Mouse (Mus musculus) heart, embryonic 13.5 days (tissue): ENCODE measurements around the gene Csnk1e. TPM values are rescaled to one million over a fixed set of nuclear protein-coding genes. Genes with fewer than 3 reads are reported as not detected.

Source experiments
- ATAC-seq: fragments of 200-750 bp; cut with Nextera tagmentation; 2 replicates; pipeline ENCODE4 v1.8.0; 2017; ENCODE audit warnings: moderate TSS enrichment; ENCODE audit not compliant: insufficient number of reproducible peaks, low FRiP score, low TSS enrichment; ENCODE audit errors: extremely low read depth
- H3K27ac ChIP-seq: fragments of 300-500 bp; sonication (generic); replicated peaks from 2 replicates; pipeline ENCODE4 v1.5.1; 2015; ENCODE audit warnings: moderate library complexity, mild to moderate bottlenecking, inconsistent platforms
- H3K27me3 ChIP-seq: fragments of 300-500 bp; sonication (generic); replicated peaks from 2 replicates; pipeline ENCODE4 v1.6.1; 2015; ENCODE audit warnings: mild to moderate bottlenecking, inconsistent platforms
- H3K36me3 ChIP-seq: fragments of 300-500 bp; sonication (generic); 2 replicates; pipeline ENCODE4 v1.6.1; 2015; ENCODE audit warnings: mild to moderate bottlenecking, inconsistent platforms
- H3K4me1 ChIP-seq: fragments of 300-500 bp; sonication (generic); 2 replicates; pipeline ENCODE4 v1.6.1; 2015; ENCODE audit warnings: inconsistent platforms
- H3K4me2 ChIP-seq: fragments of 300-500 bp; sonication (generic); 2 replicates; pipeline ENCODE4 v1.6.1; 2015; ENCODE audit warnings: inconsistent platforms, mild to moderate bottlenecking, moderate library complexity
- H3K4me3 ChIP-seq: fragments of 300-500 bp; sonication (generic); 2 replicates; pipeline ENCODE4 v1.5.1; 2015; ENCODE audit warnings: moderate library complexity, mild to moderate bottlenecking, inconsistent platforms
- H3K9ac ChIP-seq: fragments of 300-500 bp; sonication (generic); 2 replicates; pipeline ENCODE4 v1.6.1; 2015; ENCODE audit warnings: inconsistent platforms, mild to moderate bottlenecking, moderate library complexity
- H3K9me3 ChIP-seq: fragments of 300-500 bp; sonication (generic); 2 replicates; pipeline ENCODE4 v1.6.1; 2016; ENCODE audit warnings: inconsistent platforms
- WGBS: fragments of 180-500 bp; shearing (Covaris S2); methylation state at CpG from one replicate; pipeline ENCODE4 v1.1.7; 2015; ENCODE audit warnings: mixed read lengths; 5-methylcytosine and 5-hydroxymethylcytosine counted together
- polyA plus RNA-seq: library from polyadenylated mRNA; unstranded; fragments of >200 nt; fragmentation: Nextera tagmentation; extraction: Ambion mirVana; gene quantifications from 2 replicates; pipeline ENCODE4 v1.2.1, GENCODE M21; 2015

Gene Csnk1e
- polyA plus RNA-seq, 1 experiment from 2014 or later = 64.8 TPM

DNA sequence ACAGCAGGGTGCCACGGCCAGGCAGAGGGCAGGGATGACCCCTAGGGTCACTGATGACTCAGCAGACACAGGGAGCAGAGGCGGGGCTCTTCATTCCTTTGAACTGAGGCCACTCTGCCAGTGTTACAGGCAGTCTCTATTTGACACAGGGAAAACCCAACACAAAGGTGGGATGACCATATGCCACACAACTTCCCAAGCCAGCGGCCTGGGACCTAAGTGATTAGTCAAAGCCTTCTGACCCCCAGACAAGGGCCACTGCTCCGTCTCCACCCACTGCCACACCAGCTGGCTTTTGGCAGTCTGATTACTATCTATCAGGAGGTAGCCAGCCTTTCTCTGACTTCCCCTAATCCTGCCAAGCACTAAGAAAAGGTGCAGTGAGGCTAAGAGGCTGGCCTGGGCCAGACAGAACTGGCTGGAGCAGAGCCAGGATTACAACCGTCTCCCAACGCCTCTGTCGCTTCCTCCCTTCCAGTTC is 20.1 kb downstream of the Csnk1e start:
- no peak for ATAC-seq
- Histone ChIP-seq H3K36me3 (peaks cover 72% of the 10 kb centered on the region), H3K4me2 (peak overlapping the region; percentile 36), H3K27ac (peak overlapping the region; percentile 96), H3K4me1 (peaks cover 98% of the 10 kb centered on the region), H3K4me3 (no peak overlapping the region), H3K27me3 (no peaks in the 10 kb centered on the region), H3K9me3 (no peaks in the 10 kb centered on the region), H3K9ac (peak overlapping the region; percentile 70)
- WGBS = 17% methylated on average over 7 of the region's 7 CpGs

DNA sequence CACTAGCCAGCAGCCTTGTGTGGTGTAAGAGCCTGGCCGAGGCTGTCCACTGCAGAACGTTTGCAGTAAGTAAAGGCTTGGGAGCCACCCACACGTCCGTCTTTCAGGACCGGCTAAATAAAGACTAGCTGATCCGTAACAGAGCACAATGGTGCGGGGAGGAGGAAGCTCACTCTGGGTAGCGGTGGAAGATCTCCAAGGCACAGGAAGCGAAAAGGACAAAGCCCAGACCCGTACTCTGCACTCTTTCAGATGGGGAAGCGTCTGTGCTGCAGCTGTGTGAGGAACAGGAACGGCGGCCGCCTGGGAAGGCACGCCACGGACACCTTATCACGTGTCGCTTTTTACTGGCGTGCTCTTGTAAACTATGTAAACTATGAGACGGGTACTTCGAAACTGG is 22.5 kb downstream of the Csnk1e start:
- no peaks in the 10 kb centered on the region for H3K27me3 ChIP-seq
- H3K9ac ChIP-seq = peak overlapping the region; percentile 72
- ATAC-seq = peak; percentile 20; the same call in 1 of the 2 replicates
- H3K4me2 ChIP-seq = peak overlapping the region; percentile 60
- peaks cover 86% of the 10 kb centered on the region for H3K4me1 ChIP-seq
- 10% methylated on average over 21 of the region's 21 CpGs for WGBS
- H3K9me3 ChIP-seq = no peaks in the 10 kb centered on the region
- peak overlapping the region; percentile 96 for H3K27ac ChIP-seq
- peak overlapping the region; percentile 31 for H3K4me3 ChIP-seq
- H3K36me3 ChIP-seq = peaks cover 87% of the 10 kb centered on the region

DNA sequence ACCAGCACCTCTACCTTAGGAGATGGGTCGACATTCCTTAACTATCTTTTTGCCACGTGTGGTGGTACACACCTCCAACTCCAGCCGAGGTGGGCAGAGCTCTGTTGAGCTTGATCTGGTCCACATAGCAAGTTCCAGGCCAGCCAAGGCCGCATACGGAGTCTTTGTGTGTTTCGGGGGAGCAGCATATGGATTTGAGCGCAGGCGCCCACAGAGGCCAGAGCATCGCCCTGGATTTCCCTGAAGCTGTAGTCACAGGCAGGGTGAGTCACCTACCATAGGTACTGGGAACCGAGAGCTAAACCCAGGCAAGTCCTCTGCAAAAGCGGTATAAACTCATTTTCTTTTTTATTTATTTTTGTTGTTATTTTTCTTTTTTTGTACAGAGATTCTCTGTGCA is 23.0 kb downstream of the Csnk1e start:
- WGBS = 69% methylated on average over 11 of the region's 11 CpGs
- peaks cover 86% of the 10 kb centered on the region for H3K4me1 ChIP-seq
- peak overlapping the region; percentile 31 for H3K4me3 ChIP-seq
- H3K27ac ChIP-seq = peak overlapping the region; percentile 96
- H3K9ac ChIP-seq = peak overlapping the region; percentile 72
- peaks cover 87% of the 10 kb centered on the region for H3K36me3 ChIP-seq
- no peaks in the 10 kb centered on the region for H3K9me3 ChIP-seq
- H3K27me3 ChIP-seq = no peaks in the 10 kb centered on the region
- no peak; the same call in 1 of the 2 replicates for ATAC-seq
- H3K4me2 ChIP-seq = peak overlapping the region; percentile 60

DNA sequence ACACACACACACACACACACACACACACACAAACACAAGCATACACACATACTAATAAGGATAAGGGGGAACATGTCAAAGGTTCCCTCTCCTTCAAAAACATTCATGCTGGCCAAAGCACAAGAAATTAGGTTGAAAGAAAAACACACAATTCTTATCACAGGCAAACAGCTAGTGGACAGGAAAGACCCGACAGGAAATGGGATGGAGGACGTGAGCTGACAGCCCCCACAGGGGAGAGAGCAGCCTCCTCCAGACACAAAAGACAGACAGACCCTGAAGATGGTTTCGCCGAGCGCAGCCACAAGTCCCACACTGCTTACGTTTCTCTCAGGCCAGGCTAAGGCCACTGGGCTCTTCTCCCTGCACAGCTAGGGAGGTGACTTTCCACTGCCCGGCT is 23.4 kb downstream of the Csnk1e start:
- Histone ChIP-seq H3K36me3 (peaks cover 87% of the 10 kb centered on the region), H3K9ac (peak overlapping the region; percentile 72), H3K27ac (peak overlapping the region; percentile 96), H3K27me3 (no peaks in the 10 kb centered on the region), H3K4me2 (peak overlapping the region; percentile 60), H3K4me3 (0 out of 2 replicates have a peak overlapping the region, but pooled peaks have one; percentile 31), H3K9me3 (no peaks in the 10 kb centered on the region), H3K4me1 (peaks cover 83% of the 10 kb centered on the region)
- no peak for ATAC-seq
- WGBS = 45% methylated on average over 7 of the region's 7 CpGs

DNA sequence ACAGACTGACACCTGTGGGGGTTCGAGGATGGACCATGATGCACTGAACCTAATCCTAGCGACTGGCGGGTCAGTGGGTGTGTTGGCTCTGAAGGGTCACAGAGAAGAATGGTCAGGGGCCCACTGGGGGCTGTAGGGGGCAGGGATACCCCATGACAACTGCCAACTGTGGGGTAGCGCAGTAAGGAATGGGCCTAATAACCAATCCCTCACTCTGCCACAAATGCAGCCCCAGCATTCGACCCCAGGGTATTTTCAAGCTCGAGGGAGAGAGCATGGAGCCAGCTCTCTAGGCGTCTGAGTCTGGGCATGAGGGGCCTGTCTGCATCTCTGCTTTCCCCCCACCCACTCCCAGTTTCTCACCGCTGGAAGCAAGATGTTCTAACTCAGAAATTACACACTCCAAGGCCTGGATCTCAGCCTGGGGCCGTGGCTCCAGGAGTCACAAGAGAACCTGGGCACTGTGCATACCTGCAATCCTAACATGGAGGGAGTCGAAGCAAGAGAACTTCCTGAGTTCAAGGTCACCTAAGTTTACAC is 24.8 kb downstream of the Csnk1e start:
- Histone ChIP-seq H3K27ac (0 out of 2 replicates have a peak overlapping the region, but pooled peaks have one; percentile 96), H3K9ac (0 out of 2 replicates have a peak overlapping the region, but pooled peaks have one; percentile 10), H3K36me3 (peaks cover 87% of the 10 kb centered on the region), H3K27me3 (no peaks in the 10 kb centered on the region), H3K9me3 (no peaks in the 10 kb centered on the region), H3K4me3 (no peak overlapping the region), H3K4me1 (peaks cover 70% of the 10 kb centered on the region), H3K4me2 (no peak overlapping the region)
- no peak for ATAC-seq
- 76% methylated on average over 10 of the region's 10 CpGs for WGBS

DNA sequence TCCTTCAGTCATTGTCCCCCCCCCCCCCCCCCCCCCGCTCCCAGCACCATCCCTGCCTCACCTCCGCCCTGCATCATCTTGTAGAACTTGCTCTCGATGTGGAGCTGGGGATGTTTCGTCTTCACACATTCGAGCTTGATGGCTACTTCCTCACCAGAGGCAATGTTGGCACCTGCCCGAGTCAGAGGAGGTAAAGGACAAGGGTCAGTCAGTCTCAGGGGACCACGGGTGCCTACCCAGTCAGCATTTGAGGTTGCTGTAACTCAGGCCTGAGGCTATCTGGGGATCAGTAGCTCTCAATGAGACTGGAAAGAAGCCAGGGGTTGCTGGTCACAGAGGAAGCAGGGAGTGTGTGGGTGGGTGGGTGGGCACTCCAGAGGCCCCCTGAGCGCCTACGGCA is 25.4 kb downstream of the Csnk1e start:
- WGBS = 81% methylated on average over 7 of the region's 9 CpGs
- H3K4me2 ChIP-seq = no peak overlapping the region
- H3K4me3 ChIP-seq = no peak overlapping the region
- H3K9me3 ChIP-seq = no peaks in the 10 kb centered on the region
- H3K9ac ChIP-seq = 0 out of 2 replicates have a peak overlapping the region, but pooled peaks have one; percentile 37
- peaks cover 87% of the 10 kb centered on the region for H3K36me3 ChIP-seq
- peaks cover 64% of the 10 kb centered on the region for H3K4me1 ChIP-seq
- ATAC-seq = no peak
- H3K27ac ChIP-seq = no peak overlapping the region
- no peaks in the 10 kb centered on the region for H3K27me3 ChIP-seq

DNA sequence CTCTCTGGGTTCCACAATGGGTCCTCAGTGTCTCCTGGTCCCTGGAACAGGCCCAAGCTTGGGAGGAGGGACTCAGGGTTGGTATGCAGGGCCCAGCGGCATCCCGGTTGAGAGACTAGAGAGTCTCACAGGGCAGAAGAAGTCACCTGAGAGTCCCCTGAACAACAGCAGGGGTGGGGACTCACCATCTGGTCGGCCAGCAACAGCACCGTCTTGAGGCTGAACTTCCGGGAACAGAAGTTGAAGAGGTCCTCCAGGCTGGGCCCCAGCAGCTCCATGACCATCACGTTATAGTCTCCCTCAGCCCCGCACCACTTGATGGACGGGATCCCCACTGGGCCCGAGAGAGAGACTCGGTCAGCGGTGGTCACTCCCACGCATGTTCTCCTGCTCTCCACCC is 25.8 kb downstream of the Csnk1e start:
- ATAC-seq = no peak
- Histone ChIP-seq H3K27ac (no peak overlapping the region; the same call in 1 of the 2 replicates), H3K4me3 (no peak overlapping the region), H3K4me2 (no peak overlapping the region), H3K4me1 (peaks cover 60% of the 10 kb centered on the region), H3K27me3 (no peaks in the 10 kb centered on the region), H3K36me3 (peaks cover 87% of the 10 kb centered on the region), H3K9me3 (no peaks in the 10 kb centered on the region), H3K9ac (peak overlapping the region; percentile 24; the same call in 1 of the 2 replicates)
- WGBS = 82% methylated on average over 12 of the region's 12 CpGs

DNA sequence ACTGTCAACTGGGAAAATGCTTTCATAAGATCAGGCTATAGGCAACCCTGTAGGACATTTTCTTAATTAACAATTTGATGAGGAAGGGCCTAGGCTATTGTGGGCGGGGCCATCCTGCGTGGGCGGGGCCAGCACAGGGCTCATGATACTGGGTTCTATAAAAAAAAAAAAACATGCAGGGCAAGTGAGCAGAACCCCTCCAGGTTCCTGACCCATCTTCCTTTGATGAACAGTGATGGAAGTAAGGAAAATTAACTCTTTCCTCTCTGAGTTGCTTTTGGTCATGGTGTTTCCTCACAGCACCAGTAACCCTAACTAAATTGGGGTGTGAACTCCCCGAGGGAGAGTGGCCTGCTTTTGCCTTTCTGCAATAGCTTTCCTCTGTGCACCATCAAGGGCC is 26.8 kb downstream of the Csnk1e start:
- Histone ChIP-seq H3K27ac (no peak overlapping the region), H3K4me2 (no peak overlapping the region), H3K36me3 (peaks cover 87% of the 10 kb centered on the region), H3K27me3 (no peaks in the 10 kb centered on the region), H3K9me3 (no peaks in the 10 kb centered on the region), H3K4me3 (no peak overlapping the region), H3K4me1 (peaks cover 51% of the 10 kb centered on the region), H3K9ac (no peak overlapping the region)
- WGBS = 67% methylated on average over 4 of the region's 4 CpGs
- ATAC-seq = no peak

DNA sequence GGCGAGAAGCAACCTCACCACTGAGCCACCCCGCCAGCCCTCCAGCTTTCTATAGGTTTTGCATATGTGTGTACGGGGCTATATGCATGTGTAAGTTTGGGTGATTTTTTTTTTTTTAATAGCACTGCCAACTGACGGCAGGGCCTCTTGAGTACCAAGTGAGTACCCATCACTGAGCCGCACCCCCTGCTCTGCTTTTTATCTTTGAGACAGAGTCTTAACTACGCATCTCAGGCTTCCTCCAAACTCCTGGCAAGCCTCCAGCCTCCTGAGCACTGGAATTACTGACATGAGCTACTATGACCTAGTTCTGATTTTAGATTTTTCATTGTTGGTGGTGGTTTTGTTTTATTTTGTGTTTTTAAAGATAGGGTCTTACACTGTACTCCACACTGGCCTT is 27.9 kb downstream of the Csnk1e start:
- H3K9ac ChIP-seq = no peak overlapping the region
- H3K27me3 ChIP-seq = no peaks in the 10 kb centered on the region
- peaks cover 43% of the 10 kb centered on the region for H3K4me1 ChIP-seq
- H3K9me3 ChIP-seq = no peaks in the 10 kb centered on the region
- H3K36me3 ChIP-seq = peaks cover 97% of the 10 kb centered on the region
- no peak for ATAC-seq
- peak overlapping the region; percentile 54; the same call in 1 of the 2 replicates for H3K27ac ChIP-seq
- no peak overlapping the region for H3K4me2 ChIP-seq
- WGBS = 67% methylated on average over 6 of the region's 6 CpGs
- no peak overlapping the region for H3K4me3 ChIP-seq

DNA sequence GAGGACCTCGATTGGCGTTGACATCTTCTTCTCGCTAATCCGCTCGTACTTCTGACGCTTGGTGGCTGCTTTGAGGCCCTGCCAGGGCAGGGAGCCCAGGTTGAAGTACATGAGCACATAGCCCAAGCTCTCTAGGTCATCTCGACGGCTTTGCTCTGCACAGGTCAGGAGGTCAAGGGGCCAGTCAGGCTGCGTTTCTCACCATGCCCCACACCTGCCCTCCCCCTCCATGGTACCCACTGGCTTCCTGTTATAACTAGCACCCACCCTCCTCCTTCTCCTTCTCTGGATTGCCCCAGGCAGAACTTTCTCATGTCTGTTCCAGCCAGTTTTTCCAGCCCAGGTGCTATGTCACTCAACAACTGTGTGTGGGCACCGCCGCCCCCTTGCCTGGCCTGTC is 29.9 kb downstream of the Csnk1e start:
- 63% methylated on average over 11 of the region's 11 CpGs for WGBS
- H3K9me3 ChIP-seq = no peaks in the 10 kb centered on the region
- H3K36me3 ChIP-seq = peaks cover 99% of the 10 kb centered on the region
- H3K9ac ChIP-seq = no peak overlapping the region
- ATAC-seq = no peak
- H3K4me3 ChIP-seq = no peak overlapping the region
- H3K27me3 ChIP-seq = no peaks in the 10 kb centered on the region
- no peak overlapping the region for H3K4me2 ChIP-seq
- H3K4me1 ChIP-seq = peaks cover 26% of the 10 kb centered on the region
- no peak overlapping the region for H3K27ac ChIP-seq

DNA sequence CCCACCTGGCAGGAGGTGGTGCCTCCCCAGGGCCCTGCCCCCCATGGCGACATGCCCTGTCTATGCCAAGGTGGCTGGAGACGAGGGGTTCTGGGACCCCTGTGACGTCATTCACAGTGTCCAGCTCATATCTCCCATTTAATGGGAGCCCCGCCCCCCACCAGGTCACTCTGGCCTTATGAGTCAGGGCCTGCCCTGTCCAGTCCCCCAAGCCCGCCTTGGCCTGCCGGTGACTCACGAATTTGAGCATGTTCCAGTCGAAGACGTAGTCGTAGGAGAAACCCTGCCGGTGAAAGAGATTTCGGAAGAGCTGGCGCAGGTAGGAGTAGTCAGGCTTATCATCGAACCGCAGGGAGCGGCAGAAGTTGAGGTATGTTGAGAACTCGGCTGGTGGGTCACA is 30.8 kb downstream of the Csnk1e start:
- no peak overlapping the region for H3K4me2 ChIP-seq
- H3K27ac ChIP-seq = no peak overlapping the region
- H3K36me3 ChIP-seq = peaks cover 100% of the 10 kb centered on the region
- 79% methylated on average over 17 of the region's 17 CpGs for WGBS
- no peak overlapping the region for H3K9ac ChIP-seq
- no peak for ATAC-seq
- H3K27me3 ChIP-seq = no peaks in the 10 kb centered on the region
- no peak overlapping the region for H3K4me3 ChIP-seq
- H3K4me1 ChIP-seq = peaks cover 19% of the 10 kb centered on the region
- H3K9me3 ChIP-seq = no peaks in the 10 kb centered on the region

DNA sequence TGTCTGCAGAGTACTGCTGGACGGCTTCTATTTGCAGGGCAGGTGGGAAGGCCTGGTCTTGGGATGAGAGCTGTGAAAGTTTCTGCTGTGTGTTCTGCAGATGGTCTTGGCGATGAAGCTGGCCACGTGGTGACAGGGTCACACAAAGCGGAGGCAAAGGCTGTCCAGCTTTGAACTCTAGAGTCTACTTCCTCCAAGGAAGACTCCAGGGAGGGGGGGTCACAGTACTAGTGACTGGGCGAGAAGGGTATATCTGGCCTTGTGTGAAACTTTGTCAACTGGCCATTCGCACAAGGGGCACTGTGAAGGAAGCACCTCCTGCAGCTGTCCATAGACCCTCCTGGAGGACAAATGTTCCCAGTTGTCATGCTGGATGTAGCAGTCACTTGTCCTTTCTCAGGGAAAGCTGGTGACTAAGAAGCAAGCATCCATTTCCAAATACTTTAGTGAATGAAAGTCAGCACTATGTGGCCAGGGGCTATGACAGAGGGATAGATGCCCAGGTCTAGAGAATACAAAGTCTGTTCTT is 32.6 kb downstream of the Csnk1e start:
- no peak for ATAC-seq
- Histone ChIP-seq H3K9ac (0 out of 2 replicates have a peak overlapping the region, but pooled peaks have one; percentile 19), H3K36me3 (peaks cover 99% of the 10 kb centered on the region), H3K4me2 (no peak overlapping the region), H3K27me3 (no peaks in the 10 kb centered on the region), H3K9me3 (no peaks in the 10 kb centered on the region), H3K4me3 (no peak overlapping the region), H3K4me1 (peaks cover 12% of the 10 kb centered on the region), H3K27ac (no peak overlapping the region)
- WGBS = 67% methylated on average over 6 of the region's 6 CpGs
